Mouse (Mus musculus) gastrocnemius, postnatal 25 days (tissue): ENCODE measurements around the gene Bdh2. TPM values are rescaled to one million over a fixed set of nuclear protein-coding genes. Genes with fewer than 3 reads are reported as not detected.
A peak's percentile ranks its signal among the peaks of the same experiment; 100 is the strongest.

Experiments
- DNase-seq: peaks from one replicate; pipeline ENCODE4 v3.0.0; 2022
- long read RNA-seq, 2 experiments: library from polyadenylated mRNA; stranded (forward); transcript quantifications; one replicate each; pipeline ENCODE4 v2.0.0; 2021
- total RNA-seq, 2 experiments: library from RNA; stranded (reverse); gene quantifications; 1 replicate in 1 of 2; 2 replicates in 1 of 2; pipeline ENCODE4 v1.2.3; 2021

The Bdh2 gene
- 1 to 10 TPM; 2.3 to 3.1 TPM for total RNA-seq
- long read RNA-seq, experiment 1, partial matches to known transcripts, result 0 of 3 reads
- long read RNA-seq, experiment 1, other reads (novel, unspliced or antisense), result 0 of 3 reads
- long read RNA-seq, experiment 2, partial matches to known transcripts, result 0 of 3 reads
- long read RNA-seq, experiment 2, other reads (novel, unspliced or antisense), result 0 of 3 reads

GRCm38 (mm10) chr3:135280669-135281415 lies at the start of gene Bdh2:
Bdh2 (plus strand) TSS chr3:135281221.
- peak; percentile 73 for DNase-seq

GRCm38 (mm10) chr3:135232058-135232457 lies 49.0 kb upstream of the Bdh2 start:
- no peak for DNase-seq

GRCm38 (mm10) chr3:135232462-135232861 lies 48.6 kb upstream of the Bdh2 start:
- DNase-seq, result no peak

- no peak for DNase-seq
These were observed 35.3 kb upstream of the Bdh2 start for GRCm38 (mm10) chr3:135245733-135246132.

- no peak for DNase-seq
These were observed 34.2 kb upstream of the Bdh2 start for GRCm38 (mm10) chr3:135246828-135247227.

GRCm38 (mm10) chr3:135249104-135249503 lies 31.9 kb upstream of the Bdh2 start:
- no peak for DNase-seq

- DNase-seq, result no peak
These were observed 29.2 kb upstream of the Bdh2 start for GRCm38 (mm10) chr3:135251825-135252224.

GRCm38 (mm10) chr3:135254784-135255183 lies 26.2 kb upstream of the Bdh2 start:
- DNase-seq, result no peak

- DNase-seq, result no peak
These were observed 22.1 kb upstream of the Bdh2 start for GRCm38 (mm10) chr3:135258919-135259318.

GRCm38 (mm10) chr3:135260233-135260632 lies 20.8 kb upstream of the Bdh2 start:
- DNase-seq, result no peak

GRCm38 (mm10) chr3:135268616-135269015 lies 12.4 kb upstream of the Bdh2 start:
- DNase-seq, result no peak

- DNase-seq, result no peak
These were observed 11.5 kb upstream of the Bdh2 start for GRCm38 (mm10) chr3:135269391-135269990.

- no peak for DNase-seq
These were observed 8.4 kb upstream of the Bdh2 start for GRCm38 (mm10) chr3:135272627-135273026.

GRCm38 (mm10) chr3:135273047-135273446 lies 8.0 kb upstream of the Bdh2 start:
- DNase-seq, result no peak

GRCm38 (mm10) chr3:135280160-135280559 lies 861 bp upstream of the Bdh2 start:
- no peak for DNase-seq

- no peak for DNase-seq
These were observed 680 bp downstream of the Bdh2 start for GRCm38 (mm10) chr3:135281701-135282100.

GRCm38 (mm10) chr3:135285256-135285655 lies 4.2 kb downstream of the Bdh2 start:
- DNase-seq, result no peak

- no peak for DNase-seq
These were observed 4.8 kb downstream of the Bdh2 start for GRCm38 (mm10) chr3:135285807-135286206.

- DNase-seq, result no peak
These were observed 7.2 kb downstream of the Bdh2 start for GRCm38 (mm10) chr3:135288138-135288750.

GRCm38 (mm10) chr3:135289148-135289547 lies 8.1 kb downstream of the Bdh2 start:
- no peak for DNase-seq

GRCm38 (mm10) chr3:135290249-135290894 lies 9.4 kb downstream of the Bdh2 start:
- no peak for DNase-seq

- no peak for DNase-seq
These were observed 12.7 kb downstream of the Bdh2 start for GRCm38 (mm10) chr3:135293703-135294102.

GRCm38 (mm10) chr3:135295559-135295958 lies 14.5 kb downstream of the Bdh2 start:
- no peak for DNase-seq
